Mouse (Mus musculus): Measurements from ENCODE around the gene Khk.

The Khk gene

DNA sequence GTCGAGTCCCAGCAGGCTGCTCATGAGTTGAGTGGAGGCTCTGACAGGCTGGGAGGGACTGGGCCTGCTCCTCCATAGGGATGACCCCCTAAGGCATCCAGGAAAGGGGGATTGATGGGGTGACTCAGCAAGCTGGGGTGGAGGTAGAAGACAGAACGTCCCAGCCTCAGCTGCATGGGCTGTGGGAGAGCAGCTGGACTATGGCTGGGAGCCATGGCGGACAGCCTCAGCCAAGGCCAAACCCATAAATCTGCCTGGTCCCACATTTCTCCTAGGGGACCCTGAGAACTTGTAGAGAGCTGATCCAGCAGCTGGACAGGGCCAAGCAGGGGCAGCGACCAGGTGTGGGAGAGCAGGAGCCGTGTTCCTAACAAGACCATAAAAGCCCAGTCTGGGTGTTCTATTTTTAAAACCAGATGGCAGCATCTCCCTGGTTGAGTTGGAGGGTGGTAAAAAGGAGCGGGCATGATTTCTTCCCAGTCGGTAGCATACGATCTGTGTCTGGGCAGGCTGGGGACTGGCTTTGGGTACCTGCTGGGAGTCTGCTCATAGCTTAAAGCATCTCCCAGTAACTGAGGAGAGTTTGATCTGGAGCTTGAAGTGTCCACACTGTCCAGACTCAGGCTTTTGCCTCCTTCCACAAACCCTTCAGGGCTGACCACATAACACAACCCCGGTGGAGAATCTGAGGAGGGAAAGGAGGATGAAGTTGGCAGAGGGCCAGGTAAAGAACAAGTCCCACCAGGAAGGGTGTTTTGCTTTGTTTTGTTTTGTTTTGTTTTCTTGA is 53.8 kb downstream of the Khk start:
- peak; percentile 78 for DNase-seq

All from kidney, postnatal 14 days (tissue).